Mouse (Mus musculus) heart, adult 9 months (tissue): Measurements from ENCODE around the gene Mllt6.

Source experiments
- DNase-seq, 2 experiments: peaks; one replicate each; pipeline ENCODE4 v3.0.0; 2022; ENCODE audit warnings: low spot score in 2 of 2

Mllt6 gene

GRCm38 (mm10) chr11:97668160-97668559, 4.9 kb downstream of the Mllt6 start:
- DNase-seq: no peak

GRCm38 (mm10) chr11:97669268-97669667, 6.1 kb downstream of the Mllt6 start:
- DNase-seq: no peak

- peak; percentile 58 to 76 for DNase-seq
These were observed 6.6 kb downstream of the Mllt6 start for GRCm38 (mm10) chr11:97669829-97670228.

GRCm38 (mm10) chr11:97670234-97671176, 7.3 kb downstream of the Mllt6 start:
- DNase-seq: no peak

- DNase-seq: no peak
These were observed 7.9 kb downstream of the Mllt6 start for GRCm38 (mm10) chr11:97671177-97671527.

- no peak for DNase-seq
These were observed 9.9 kb downstream of the Mllt6 start for GRCm38 (mm10) chr11:97673148-97673547.

GRCm38 (mm10) chr11:97676050-97676754, 13.0 kb downstream of the Mllt6 start:
- no peak for DNase-seq

- DNase-seq: no peak
These were observed 14.2 kb downstream of the Mllt6 start for GRCm38 (mm10) chr11:97677381-97677780.

- no peak for DNase-seq
These were observed 14.6 kb downstream of the Mllt6 start for GRCm38 (mm10) chr11:97677842-97678241.

- no peak for DNase-seq
These were observed 15.1 kb downstream of the Mllt6 start for GRCm38 (mm10) chr11:97678301-97678700.

- no peak for DNase-seq
These were observed 17.2 kb downstream of the Mllt6 start for GRCm38 (mm10) chr11:97680430-97680829.

GRCm38 (mm10) chr11:97682504-97683055, 19.4 kb downstream of the Mllt6 start:
- DNase-seq: no peak

GRCm38 (mm10) chr11:97684063-97684680, 21.0 kb downstream of the Mllt6 start:
- peak in 1 of 2 experiments; percentile 36 for DNase-seq

- peak; percentile 36 to 49 for DNase-seq
These were observed 21.6 kb downstream of the Mllt6 start for GRCm38 (mm10) chr11:97684766-97685165.

GRCm38 (mm10) chr11:97685613-97686321, 22.6 kb downstream of the Mllt6 start, which contains the start of gene Cisd3:
TSS of gene Cisd3 (plus strand) at chr11:97685826.
- peak; percentile 96 to 97 for DNase-seq

GRCm38 (mm10) chr11:97686322-97686908, 23.2 kb downstream of the Mllt6 start:
- no peak for DNase-seq

- DNase-seq: no peak
These were observed 23.8 kb downstream of the Mllt6 start for GRCm38 (mm10) chr11:97687061-97687460.

- peak in 1 of 2 experiments; percentile 47 for DNase-seq
These were observed 26.6 kb downstream of the Mllt6 start for GRCm38 (mm10) chr11:97689861-97690260.

- DNase-seq: no peak
These were observed 31.2 kb downstream of the Mllt6 start for GRCm38 (mm10) chr11:97694435-97694834.

- DNase-seq: peak in 1 of 2 experiments; percentile 38
These were observed 31.9 kb downstream of the Mllt6 start for GRCm38 (mm10) chr11:97694921-97695711.
